Mouse (Mus musculus) cerebellum, adult 11 months (tissue): Measurements from ENCODE around the gene Myo16.

ENCODE experiments used
- DNase-seq: peaks from one replicate; pipeline ENCODE4 v3.0.0; 2022

The Myo16 gene

GRCm38 (mm10) chr8:10482880-10483279 is 329.2 kb downstream of the Myo16 start:
- DNase-seq, result no peak

- DNase-seq, result no peak
Measured at GRCm38 (mm10) chr8:10483841-10484240, 330.1 kb downstream of the Myo16 start.

GRCm38 (mm10) chr8:10489738-10490419 is 336.2 kb downstream of the Myo16 start:
- no peak for DNase-seq

- no peak for DNase-seq
Measured at GRCm38 (mm10) chr8:10490420-10490784, 336.7 kb downstream of the Myo16 start.

- no peak for DNase-seq
Measured at GRCm38 (mm10) chr8:10490874-10491273, 337.2 kb downstream of the Myo16 start.

- no peak for DNase-seq
Measured at GRCm38 (mm10) chr8:10499846-10500245, 346.1 kb downstream of the Myo16 start.

GRCm38 (mm10) chr8:10500465-10500864 is 346.8 kb downstream of the Myo16 start:
- DNase-seq, result no peak

- DNase-seq, result no peak
Measured at GRCm38 (mm10) chr8:10501750-10502149, 348.0 kb downstream of the Myo16 start.

GRCm38 (mm10) chr8:10512105-10512504 is 358.4 kb downstream of the Myo16 start:
- DNase-seq, result no peak

- DNase-seq, result no peak
Measured at GRCm38 (mm10) chr8:10517381-10517780, 363.7 kb downstream of the Myo16 start.

- DNase-seq, result no peak
Measured at GRCm38 (mm10) chr8:10519276-10519675, 365.6 kb downstream of the Myo16 start.

GRCm38 (mm10) chr8:10521463-10521862 is 367.8 kb downstream of the Myo16 start:
- DNase-seq, result no peak

- no peak for DNase-seq
Measured at GRCm38 (mm10) chr8:10525686-10526085, 372.0 kb downstream of the Myo16 start.

GRCm38 (mm10) chr8:10526616-10527015 is 372.9 kb downstream of the Myo16 start:
- DNase-seq, result no peak

- DNase-seq, result no peak
Measured at GRCm38 (mm10) chr8:10534619-10535286, 381.0 kb downstream of the Myo16 start.

GRCm38 (mm10) chr8:10538319-10538718 is 384.6 kb downstream of the Myo16 start:
- DNase-seq, result no peak

GRCm38 (mm10) chr8:10539665-10540064 is 386.0 kb downstream of the Myo16 start:
- no peak for DNase-seq

- no peak for DNase-seq
Measured at GRCm38 (mm10) chr8:10545890-10546289, 392.2 kb downstream of the Myo16 start.

- no peak for DNase-seq
Measured at GRCm38 (mm10) chr8:10546519-10546918, 392.8 kb downstream of the Myo16 start.

GRCm38 (mm10) chr8:10548003-10548584 is 394.4 kb downstream of the Myo16 start:
- DNase-seq, result no peak

GRCm38 (mm10) chr8:10549434-10549833 is 395.7 kb downstream of the Myo16 start:
- DNase-seq, result no peak

- DNase-seq, result no peak
Measured at GRCm38 (mm10) chr8:10557961-10558360, 404.2 kb downstream of the Myo16 start.

- no peak for DNase-seq
Measured at GRCm38 (mm10) chr8:10559479-10559878, 405.8 kb downstream of the Myo16 start.

- no peak for DNase-seq
Measured at GRCm38 (mm10) chr8:10561616-10562015, 407.9 kb downstream of the Myo16 start.
